Mouse (Mus musculus) left cerebral cortex, postnatal 4 days (tissue): Measurements from ENCODE around the gene Abcg4. TPM values are rescaled to one million over a fixed set of nuclear protein-coding genes. Genes with fewer than 3 reads are reported as not detected.
A peak's percentile ranks its signal among the peaks of the same experiment; 100 is the strongest.

Experiments
- DNase-seq: peaks from one replicate; pipeline ENCODE4 v3.0.0-alpha.2; 2022
- intact Hi-C: fragments of 180-260 bp; cut with DNase I; formaldehyde crosslinking; loops from one replicate; pipeline ENCODE4 v1.15.1; 2025
- microRNA-seq: library from miRNA; unstranded; fragments of <30 nt; microRNA quantifications from one replicate; pipeline ENCODE4 v1.2.0, GENCODE M21; 2022
- total RNA-seq, 2 experiments: library from RNA; stranded (reverse); gene quantifications; 2 replicates each; pipeline ENCODE4 v1.2.3; 2021

The Abcg4 gene
- total RNA-seq, 2 experiments from 2014 or later: 64.0 to 71.1 TPM

DNA sequence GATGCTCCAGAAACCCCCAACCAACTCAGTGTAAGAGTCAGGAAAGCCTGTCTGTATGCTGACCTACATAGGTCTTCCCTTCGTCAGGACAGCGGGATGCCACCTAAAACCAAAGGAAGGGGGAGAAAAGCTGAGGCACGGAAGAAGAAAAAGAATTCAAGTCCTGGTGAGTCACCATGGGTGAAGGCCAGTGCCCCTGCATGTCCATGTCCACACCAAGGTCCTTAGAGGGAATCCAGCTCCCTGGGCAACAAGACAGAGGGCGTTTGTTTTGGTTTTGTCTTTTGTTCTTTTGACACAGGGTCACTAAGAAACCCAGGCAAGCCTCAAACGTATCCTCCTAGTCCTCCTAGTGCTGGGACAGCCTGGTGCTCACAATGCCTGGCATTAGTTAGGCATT lies 47.5 kb downstream of the Abcg4 start:
- DNase-seq: no peak
- intact Hi-C loops: no loop called here

DNA sequence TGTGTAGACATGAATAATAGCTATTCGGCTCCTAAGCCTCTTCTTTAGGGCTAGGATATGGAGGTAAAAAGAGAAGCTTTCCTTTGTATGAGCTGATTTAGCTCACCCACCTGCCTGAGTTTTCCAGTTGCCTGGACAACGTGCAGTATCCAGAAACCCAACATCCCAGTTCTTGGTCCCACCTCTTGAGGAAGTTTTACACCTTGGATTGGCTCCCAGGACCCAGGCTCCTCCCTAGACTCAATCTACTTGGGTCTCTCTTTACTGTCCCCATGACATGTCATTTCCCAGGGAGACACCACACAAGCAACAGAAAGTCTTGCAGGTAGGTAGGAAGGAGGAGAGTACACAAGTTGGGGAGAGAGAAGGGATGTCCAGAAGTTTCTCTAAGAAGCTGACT lies 48.0 kb downstream of the Abcg4 start, which contains the start of gene Ccdc153:
Gene Ccdc153 (plus strand): TSS at position 278 of the 400 bp plus-strand sequence.
- DNase-seq: no peak
- intact Hi-C loops: no loop called here

DNA sequence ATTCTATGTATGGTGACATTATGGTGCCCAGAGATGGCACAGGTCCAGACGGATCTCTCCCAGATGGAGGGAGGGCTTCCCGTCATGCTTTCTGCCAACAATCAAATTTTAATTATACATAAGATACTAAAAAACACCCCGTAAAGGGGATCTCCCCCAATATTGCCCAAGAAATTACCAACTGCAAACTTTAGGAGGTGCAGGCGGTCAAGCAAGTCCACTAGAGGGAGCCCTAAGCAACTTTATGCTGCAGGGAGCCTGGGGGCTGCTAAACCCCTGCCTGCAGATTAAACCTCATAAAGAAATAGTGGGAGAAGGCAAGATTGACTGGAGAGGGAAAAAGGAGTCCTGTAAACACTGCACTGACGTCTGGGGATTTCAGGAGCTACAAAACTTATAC lies 49.0 kb downstream of the Abcg4 start:
- intact Hi-C loops: loop anchor here (10.0 kb wide), 1 partner anchor 255 kb away; no protein-coding TSS in a partner anchor
- peak; percentile 69 for DNase-seq

DNA sequence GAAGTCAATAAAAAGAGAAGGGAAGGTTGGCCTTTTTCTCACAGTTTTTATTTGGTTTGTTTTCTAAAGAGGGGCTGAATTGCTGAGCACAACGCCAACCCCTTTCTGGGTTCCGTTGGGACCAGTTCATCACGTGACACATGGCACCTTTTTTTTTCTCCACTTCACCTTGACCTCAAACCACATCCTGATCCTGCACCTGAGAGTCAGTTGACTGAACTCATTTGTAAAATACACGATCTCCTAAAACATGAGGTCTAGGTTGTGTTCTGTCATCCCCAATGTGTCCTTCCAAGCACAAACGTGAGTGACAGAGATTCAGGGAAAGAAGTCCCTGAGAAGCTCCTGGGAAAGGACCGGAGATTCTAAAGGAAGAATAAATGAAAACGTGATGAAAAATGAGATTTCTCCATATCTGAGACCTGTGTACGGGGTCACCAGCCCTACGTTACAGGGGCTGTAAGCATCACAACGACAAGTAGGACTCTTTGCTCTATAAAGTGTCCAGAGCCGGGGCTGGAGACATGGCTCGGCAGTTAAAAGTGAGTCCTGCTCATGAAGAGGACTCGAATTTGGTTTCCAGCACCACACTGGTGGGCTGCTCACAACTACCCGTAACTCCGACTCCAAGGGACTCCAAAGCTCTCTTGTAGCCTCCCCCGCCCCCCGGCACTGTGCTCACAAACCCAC lies 49.8 kb downstream of the Abcg4 start:
- intact Hi-C loops: loop anchor here (10.0 kb wide), 1 partner anchor 254 kb away; no protein-coding TSS in a partner anchor

DNA sequence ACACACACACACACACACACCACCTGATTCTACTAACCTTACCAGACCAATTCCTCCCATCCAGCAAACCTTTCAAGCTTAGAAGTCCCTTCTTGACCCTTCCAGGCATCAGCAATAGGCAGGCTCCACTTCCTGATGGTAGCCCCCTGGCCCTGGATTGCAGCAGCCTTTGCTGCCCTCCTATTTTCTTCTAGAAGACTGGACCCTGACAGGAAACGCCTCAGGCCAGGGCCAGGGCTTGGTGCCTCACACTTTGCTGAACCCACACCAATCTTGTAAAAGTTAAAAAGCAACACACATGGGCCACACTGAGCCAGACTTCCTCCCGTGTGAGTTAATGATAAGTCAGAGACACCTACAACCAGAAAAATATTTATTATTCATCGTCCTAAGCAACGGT lies 51.3 kb downstream of the Abcg4 start:
- intact Hi-C loops: loop anchor here (10.0 kb wide), 1 partner anchor 252 kb away; no protein-coding TSS in a partner anchor
- no peak for DNase-seq

More for the DNA sequence above, 49.8 kb downstream of the Abcg4 start:
- DNase-seq: no peak

DNA sequence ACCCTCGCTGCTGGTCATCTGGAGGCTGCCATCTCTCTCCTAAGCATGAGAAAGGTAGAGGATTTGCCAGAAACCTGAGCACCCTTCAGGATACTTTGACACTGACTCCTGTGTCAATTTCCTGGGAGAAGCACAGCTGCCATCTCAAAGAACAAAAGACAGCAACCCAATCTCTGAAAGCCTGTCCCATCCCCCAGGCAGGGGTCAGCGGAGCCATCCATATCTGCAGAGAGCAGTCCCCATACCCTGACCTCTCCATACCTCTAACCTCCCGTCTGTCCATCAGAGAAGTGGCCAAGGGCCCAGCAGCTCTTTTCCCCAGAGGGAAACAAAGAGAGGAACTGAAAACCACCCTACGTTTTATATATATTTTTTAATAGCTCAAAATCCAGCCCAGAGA lies 51.8 kb downstream of the Abcg4 start:
- intact Hi-C loops: loop anchor here (10.0 kb wide), 1 partner anchor 252 kb away; no protein-coding TSS in a partner anchor
- DNase-seq: no peak

DNA sequence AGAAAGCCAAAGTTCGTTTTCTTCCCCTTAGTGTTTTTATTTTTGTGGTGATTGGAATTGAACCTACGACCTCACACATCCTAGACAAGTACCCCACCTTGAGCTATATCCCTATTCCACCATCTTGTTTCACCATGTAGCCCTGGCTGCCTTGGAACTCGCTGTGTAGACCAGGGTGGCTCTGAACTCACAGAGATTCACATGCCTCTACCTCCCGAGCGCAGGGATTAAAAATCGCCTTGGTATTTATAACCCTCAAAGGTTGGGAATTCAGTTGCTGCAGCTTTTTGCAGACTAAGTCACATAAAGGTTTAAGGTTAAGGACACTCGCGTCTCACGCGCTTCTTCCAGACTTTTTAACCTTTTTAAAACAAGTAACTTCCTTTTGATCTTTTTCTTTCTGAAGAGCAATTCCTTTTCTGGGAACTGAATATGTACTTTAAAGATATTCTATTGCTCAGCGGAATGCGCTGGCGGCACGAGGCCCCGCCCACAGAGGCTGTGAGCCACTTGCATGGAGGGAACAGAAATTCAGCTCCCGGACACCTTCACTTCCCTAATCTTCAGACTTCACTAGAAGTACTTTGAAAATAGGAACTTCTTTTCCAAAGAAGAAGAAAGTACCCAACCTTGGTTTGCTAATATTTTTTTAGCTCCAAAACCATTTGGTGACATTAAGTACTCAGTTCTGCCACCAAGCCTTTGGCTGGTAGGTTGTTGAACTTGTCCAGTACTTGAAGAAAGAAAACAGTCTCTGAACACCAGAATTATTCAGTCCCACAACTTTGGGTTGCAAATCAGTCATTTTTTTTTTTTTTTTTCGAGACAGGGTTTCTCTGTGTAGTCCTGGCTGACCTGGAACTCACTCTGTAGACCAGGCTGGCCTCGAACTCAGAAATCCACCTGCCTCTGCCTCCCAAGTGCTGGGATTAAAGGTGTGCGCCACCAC lies 53.7 kb downstream of the Abcg4 start:
- intact Hi-C loops: loop anchor here (10.0 kb wide), 1 partner anchor 250 kb away; no protein-coding TSS in a partner anchor

DNA sequence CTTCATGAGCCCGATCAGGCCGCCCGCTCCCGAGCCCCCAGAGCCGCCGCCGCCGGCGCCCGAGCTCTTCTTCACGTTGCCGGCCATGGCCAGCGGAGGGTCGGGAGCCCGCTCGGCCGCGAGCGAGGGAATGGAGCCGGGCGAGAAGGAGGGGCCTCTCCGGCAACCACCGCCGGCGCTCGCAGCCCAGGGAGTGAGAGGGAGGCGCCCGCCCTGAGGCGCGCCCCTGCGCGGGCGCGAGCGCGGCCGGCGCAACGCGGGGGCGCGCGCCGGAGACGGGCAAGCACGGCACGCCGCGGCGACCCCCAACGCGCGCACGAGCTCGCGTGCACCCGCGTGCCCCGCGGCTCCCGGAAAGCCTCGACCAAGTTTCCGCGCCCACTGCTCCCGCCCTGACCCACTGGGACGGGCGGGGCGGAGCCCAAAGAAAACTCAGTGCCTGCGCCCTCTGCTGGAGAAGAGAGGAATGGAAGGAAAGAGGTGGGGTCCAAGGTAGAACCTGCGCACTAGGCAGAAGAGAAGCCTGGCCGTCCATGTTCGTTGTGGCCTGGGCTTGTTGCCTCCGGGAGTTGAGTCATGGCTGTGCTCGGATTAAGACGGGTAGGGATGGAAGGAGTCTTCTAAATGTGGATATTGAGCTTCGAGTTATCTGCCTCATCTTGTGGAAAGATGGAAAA lies 54.5 kb downstream of the Abcg4 start, which contains the start of gene Cbl:
Gene Cbl (minus strand): TSS at position 248 of the 677 bp plus-strand sequence.
- DNase-seq: peak; percentile 99
- intact Hi-C loops: loop anchor here (10.0 kb wide), 1 partner anchor 249 kb away; no protein-coding TSS in a partner anchor

More for the DNA sequence above, 53.7 kb downstream of the Abcg4 start:
- no peak for DNase-seq

DNA sequence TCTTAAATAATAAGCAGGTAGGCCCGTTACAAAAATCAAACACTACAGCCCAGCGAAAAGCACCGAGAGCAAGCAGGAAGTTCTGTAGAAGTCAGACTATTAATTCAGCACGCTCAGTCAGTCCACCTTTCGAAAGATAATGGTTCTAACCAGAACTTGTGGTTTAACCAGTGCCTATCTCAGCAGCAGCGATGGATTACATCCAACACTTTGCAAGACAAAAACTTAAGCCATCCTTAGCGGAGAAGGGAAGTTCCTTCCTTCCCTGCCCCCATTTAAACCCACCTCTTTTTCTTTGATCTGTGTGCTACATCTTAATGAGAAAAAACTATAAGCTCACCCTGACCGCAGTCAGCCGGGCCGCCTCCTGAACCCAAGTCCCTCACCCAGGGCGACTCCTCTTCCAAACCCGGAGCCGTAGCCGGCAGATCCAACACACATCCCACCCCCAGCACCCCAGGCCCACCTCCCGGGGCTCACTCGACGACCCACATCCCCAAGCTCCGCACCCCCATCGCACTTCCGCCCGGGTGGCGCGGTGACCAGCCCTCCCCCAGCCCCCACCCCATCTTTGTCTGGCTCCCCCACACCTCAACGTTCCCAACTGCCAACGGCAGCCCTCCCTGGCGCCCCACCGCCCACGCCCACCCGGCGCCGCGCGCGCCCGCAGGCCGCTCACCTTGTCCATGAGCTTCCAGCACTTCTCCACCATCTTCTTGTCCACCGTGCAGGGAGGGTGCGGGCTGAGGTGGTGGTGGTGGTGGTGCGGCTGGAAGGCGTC lies 55.2 kb downstream of the Abcg4 start:
- DNase-seq: no peak
- intact Hi-C loops: loop anchor here (10.0 kb wide), 1 partner anchor 248 kb away; no protein-coding TSS in a partner anchor

DNA sequence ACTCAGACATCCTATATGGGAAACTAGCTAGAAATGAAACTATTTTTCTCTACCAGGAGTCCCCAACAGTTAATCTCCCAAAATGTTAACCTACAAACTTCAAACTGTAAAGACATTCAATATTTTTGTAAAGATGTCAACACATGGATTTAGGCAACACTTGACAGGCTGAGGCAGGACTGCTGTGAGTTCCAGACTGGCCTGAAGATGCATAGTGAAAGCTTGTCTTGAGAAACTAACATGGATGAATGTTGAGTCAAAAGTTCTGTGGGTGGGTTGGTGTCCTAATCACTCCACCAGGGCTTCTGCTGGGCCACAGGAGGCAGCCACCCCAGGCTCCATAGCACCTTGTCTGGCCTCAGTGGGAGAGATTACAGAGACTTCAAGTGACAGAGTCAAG lies 56.8 kb downstream of the Abcg4 start:
- DNase-seq: no peak
- intact Hi-C loops: loop anchor here (10.0 kb wide), 1 partner anchor 247 kb away; no protein-coding TSS in a partner anchor

DNA sequence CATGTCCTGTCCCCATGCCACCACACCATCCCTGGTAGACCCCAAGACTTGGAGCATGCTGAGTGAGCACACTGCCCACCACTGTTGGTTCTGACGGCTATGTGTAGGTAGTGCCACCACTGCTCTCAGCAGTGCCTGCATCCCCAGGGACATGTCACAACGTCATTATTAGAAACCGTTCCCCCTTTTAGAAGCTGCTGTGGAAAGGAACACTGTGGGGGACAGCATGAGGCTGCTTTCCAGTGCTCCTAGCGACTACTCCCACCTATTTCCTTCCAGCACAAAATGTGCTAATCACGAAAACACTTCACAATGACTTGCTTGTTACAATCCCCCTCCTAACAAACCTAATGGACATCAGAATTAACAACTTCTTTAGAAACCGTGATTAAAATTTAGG lies 62.4 kb downstream of the Abcg4 start:
- intact Hi-C loops: no loop called here
- no peak for DNase-seq

Small RNA genes within 50 kb of the gene (microRNA-seq; reads per million reads assigned to microRNA genes)
- gene Gm44335: not detected

Other genes starting within 250 kb of the Abcg4 start
- 100 to 1,000 TPM; 130 to 177 TPM for gene Thy1, start 245.2 kb downstream of the Abcg4 start, total RNA-seq
- 10 to 100 TPM; 30.2 to 31.9 TPM for gene Usp2, start 221.6 kb downstream of the Abcg4 start, total RNA-seq
- gene Mfrp, start 186.9 kb downstream of the Abcg4 start, total RNA-seq: not detected
- 10 to 100 TPM in 1 of 2 experiments, 1 to 10 TPM in 1; 5.3 to 10.6 TPM for gene C1qtnf5, start 181.4 kb downstream of the Abcg4 start, total RNA-seq
- gene Gm49380, start 175.1 kb downstream of the Abcg4 start, total RNA-seq: under 1 TPM in 1 of 2 experiments, not detected in 1; 0.44 TPM
- gene Rnf26, start 175.1 kb downstream of the Abcg4 start, total RNA-seq: 10 to 100 TPM; 31.1 to 33.1 TPM
- 10 to 100 TPM; 13.7 to 16.9 TPM for gene Mcam, start 154.1 kb downstream of the Abcg4 start, total RNA-seq
- 10 to 100 TPM; 58.4 to 62.4 TPM for gene Cbl, start 54.6 kb downstream of the Abcg4 start, total RNA-seq
- 1 to 10 TPM; 3.5 to 4.6 TPM for gene Ccdc153, start 47.9 kb downstream of the Abcg4 start, total RNA-seq
- under 1 TPM; 0.40 to 0.72 TPM for gene Pdzd3, start 37.1 kb downstream of the Abcg4 start, total RNA-seq
- 1 to 10 TPM; 8.3 to 8.8 TPM for gene Nlrx1, start 20.0 kb downstream of the Abcg4 start, total RNA-seq
- 10 to 100 TPM; 34.0 to 35.8 TPM for gene Hinfp, start 17.1 kb upstream of the Abcg4 start, total RNA-seq
- gene C2cd2l, start 31.7 kb upstream of the Abcg4 start, total RNA-seq: 10 to 100 TPM; 69.5 to 74.9 TPM
- gene Dpagt1, start 37.4 kb upstream of the Abcg4 start, total RNA-seq: 10 to 100 TPM; 20.4 to 22.2 TPM
- 10 to 100 TPM; 81.0 to 82.7 TPM for gene H2afx, start 46.1 kb upstream of the Abcg4 start, total RNA-seq
- gene Hmbs, start 55.6 kb upstream of the Abcg4 start, total RNA-seq: 10 to 100 TPM; 21.5 to 23.8 TPM
- 10 to 100 TPM; 39.5 to 45.9 TPM for gene Vps11, start 73.1 kb upstream of the Abcg4 start, total RNA-seq
- 10 to 100 TPM; 87.2 to 90.0 TPM for gene Hyou1, start 90.9 kb upstream of the Abcg4 start, total RNA-seq
- gene Slc37a4, start 108.2 kb upstream of the Abcg4 start, total RNA-seq: 10 to 100 TPM; 41.5 to 44.9 TPM
- 1,000 to 10,000 TPM in 1 of 2 experiments, 100 to 1,000 TPM in 1; 978 to 1,068 TPM for gene Rps25, start 118.5 kb upstream of the Abcg4 start, total RNA-seq
- 100 to 1,000 TPM; 126 to 129 TPM for gene Trappc4, start 119.0 kb upstream of the Abcg4 start, total RNA-seq
- gene Ccdc84, start 130.0 kb upstream of the Abcg4 start, total RNA-seq: 10 to 100 TPM; 21.6 to 23.4 TPM
- gene Foxr1, start 152.5 kb upstream of the Abcg4 start, total RNA-seq: not detected
- gene Upk2, start 166.4 kb upstream of the Abcg4 start, total RNA-seq: not detected
- gene Bcl9l, start 194.2 kb upstream of the Abcg4 start, total RNA-seq: 100 to 1,000 TPM; 109 to 113 TPM